Mouse (Mus musculus) brain, embryonic 14.5 days (tissue): Measurements from ENCODE around the gene Gm6657.

ENCODE experiments used
- CTCF ChIP-seq: fragments of 200-500 bp; IDR thresholded peaks from 2 replicates; pipeline ENCODE4 v1.5.1; 2012; ENCODE audit warnings: inconsistent platforms, mild to moderate bottlenecking, moderate library complexity, borderline replicate concordance; ENCODE audit not compliant: insufficient read depth, insufficient read length; ENCODE audit errors: extremely low read depth
- POLR2A ChIP-seq: fragments of 200-500 bp; IDR thresholded peaks from 2 replicates; pipeline ENCODE4 v1.6.1; 2012; ENCODE audit warnings: mild to moderate bottlenecking, inconsistent platforms, borderline replicate concordance; ENCODE audit not compliant: poor library complexity, insufficient read depth, insufficient read length, severe bottlenecking; ENCODE audit errors: extremely low read depth

DNA sequence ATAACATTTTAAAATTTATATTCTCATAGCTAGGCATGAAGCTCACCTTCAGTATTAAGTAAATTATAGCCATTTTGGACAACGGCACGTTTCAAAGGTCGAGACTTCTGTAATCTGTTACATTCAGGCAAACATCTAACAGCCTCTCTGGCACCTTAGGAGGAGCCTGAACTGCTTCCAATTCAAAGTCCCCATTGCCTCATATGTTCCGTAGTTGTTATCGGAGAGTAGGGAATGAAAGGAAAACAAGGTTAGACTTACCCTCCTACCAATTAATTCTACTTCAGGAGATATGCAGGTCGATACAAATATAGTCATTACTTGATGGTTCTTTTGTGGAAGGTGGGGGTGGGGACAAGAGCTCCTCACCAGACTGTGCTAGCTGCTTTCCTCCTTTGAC, 21.4 kb downstream of the Gm6657 start:
- TF ChIP-seq CTCF (no peak), POLR2A (no peak)
